Mouse (Mus musculus): Measurements from ENCODE around the gene Shisa9.

GRCm38 (mm10) chr16:11966041-11966440 is 17.9 kb upstream of the Shisa9 start:
- TF ChIP-seq CTCF (IDR thresholded peaks at IDR 0.05; ENCODE audit: borderline replicate concordance, insufficient read depth, low read depth, low read length) (no peak), POLR2A (IDR thresholded peaks at IDR 0.05; ENCODE audit: borderline replicate concordance, insufficient read depth, low read length) (no peak)

Data from cerebellum, adult 2 months (tissue).